Mouse (Mus musculus): ENCODE measurements around the gene Cdc14a.

DNA sequence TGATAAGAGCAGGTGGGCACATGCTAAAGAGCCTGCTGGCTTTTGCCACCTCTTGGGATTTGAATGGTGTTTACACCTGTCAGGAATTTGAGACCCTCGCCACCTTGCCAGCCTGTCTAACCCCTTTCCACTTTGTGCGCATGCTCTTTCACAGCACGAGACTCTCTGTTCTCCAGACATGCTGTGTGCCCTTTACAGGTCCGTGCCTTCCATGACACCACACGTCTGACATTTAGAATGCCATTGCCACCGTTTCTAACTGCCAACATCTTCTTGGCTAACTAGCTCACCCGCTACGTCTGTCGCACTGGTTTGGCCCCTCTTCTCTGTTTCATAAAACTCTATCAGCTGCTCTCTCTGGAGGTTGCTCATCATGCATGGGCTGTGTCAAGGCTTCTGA is 20.5 kb upstream of the Cdc14a start:
- TF ChIP-seq ZKSCAN1 (IDR thresholded peaks at IDR 0.05; ENCODE audit: low read depth, low read length) (no peak), CHD1 (IDR thresholded peaks at IDR 0.05; ENCODE audit: low read depth, low read length) (no peak), ETS1 (IDR thresholded peaks at IDR 0.05; ENCODE audit: low read depth, low read length) (no peak), EP300 (IDR thresholded peaks at IDR 0.05; ENCODE audit: low read depth in 1 of 2, low read length in 2 of 2) (no peak), USF2 (IDR thresholded peaks at IDR 0.05; ENCODE audit: borderline replicate concordance in 1 of 2, insufficient read depth in 1 of 2, low read depth in 1 of 2, low read length in 2 of 2) (no peak), POLR2A (IDR thresholded peaks at IDR 0.05; ENCODE audit: control insufficient read depth in 1 of 2, insufficient read depth in 1 of 2, low read depth in 1 of 2, low read length in 2 of 2, poor library complexity in 1 of 2) (no peak), POLR2AphosphoS2 (IDR thresholded peaks at IDR 0.05; ENCODE audit: low read length) (no peak), CTCF (IDR thresholded peaks at IDR 0.05 in 2 of 3, conservative IDR thresholded peaks at IDR 0.05 in 1 of 3; ENCODE audit: control insufficient read depth in 1 of 3, insufficient read depth in 1 of 3, low read depth in 2 of 3, low read length in 3 of 3, poor library complexity in 1 of 3, severe bottlenecking in 1 of 3) (no peak), ZNF384 (IDR thresholded peaks at IDR 0.05; ENCODE audit: low read depth, low read length) (no peak), ZMIZ1 (IDR thresholded peaks at IDR 0.05; ENCODE audit: low read depth, low read length) (no peak)
